Mouse (Mus musculus) G1E (cell line): ENCODE data around the gene 2310022B05Rik. TPM values are rescaled to one million over a fixed set of nuclear protein-coding genes. Genes with fewer than 3 reads are reported as not detected.
A peak's percentile ranks its signal among the peaks of the same experiment; 100 is the strongest.

ENCODE experiments used
- ATAC-seq: 2 replicates; pipeline ENCODE4 v1.8.0; 2016; ENCODE audit warnings: mild to moderate bottlenecking; ENCODE audit not compliant: insufficient number of reproducible peaks, poor library complexity, low FRiP score, severe bottlenecking; ENCODE audit errors: extremely low read depth
- DNase-seq: peaks from one replicate; pipeline ENCODE4 v3.0.0; 2012; ENCODE audit warnings: low spot score
- H3K27me3 ChIP-seq: 2 replicates; pipeline ENCODE4 v1.6.1; 2012; ENCODE audit warnings: mild to moderate bottlenecking, low read length, inconsistent platforms; ENCODE audit not compliant: insufficient read depth
- H3K36me3 ChIP-seq: replicated peaks from 2 replicates; pipeline ENCODE3; 2012; ENCODE audit warnings: mild to moderate bottlenecking, inconsistent platforms
- H3K4me1 ChIP-seq: 2 replicates; pipeline ENCODE4 v1.6.1; 2012; ENCODE audit warnings: low read depth, low read length, inconsistent platforms, mixed read lengths; ENCODE audit not compliant: insufficient read depth
- H3K4me3 ChIP-seq: 2 replicates; pipeline ENCODE4 v1.5.1; 2012; ENCODE audit warnings: low read depth, mild to moderate bottlenecking, inconsistent platforms, low read length, moderate library complexity, mixed read lengths
- H3K9me3 ChIP-seq: replicated peaks from 2 replicates; pipeline ENCODE4 v1.6.1; 2012; ENCODE audit warnings: inconsistent platforms
- CTCF ChIP-seq: IDR thresholded peaks from 2 replicates; pipeline ENCODE4 v1.5.1; 2012; ENCODE audit warnings: low read depth, low read length, inconsistent platforms, mixed read lengths
- GATA1 ChIP-seq: IDR thresholded peaks from 2 replicates; pipeline ENCODE4 v1.6.1; 2012; ENCODE audit warnings: borderline replicate concordance, low read length, inconsistent platforms, mixed read lengths
- GATA2 ChIP-seq: IDR thresholded peaks from 2 replicates; pipeline ENCODE4 v1.6.1; 2012; ENCODE audit warnings: low read depth, low read length, inconsistent platforms, borderline replicate concordance
- POLR2AphosphoS5 ChIP-seq: IDR thresholded peaks from 2 replicates; pipeline ENCODE4 v1.6.1; 2012; ENCODE audit warnings: low read depth, low read length, inconsistent platforms; ENCODE audit not compliant: insufficient replicate concordance
- TAL1 ChIP-seq: conservative IDR thresholded peaks from 2 replicates; pipeline ENCODE4 v1.6.1; 2012; ENCODE audit warnings: low read depth, low read length, inconsistent platforms, mixed read lengths
- polyA plus RNA-seq: library from polyadenylated mRNA; stranded (reverse); fragments of >175 nt; gene quantifications from 2 replicates; pipeline ENCODE4 v1.2.3, GENCODE M21; 2012
- total RNA-seq, 2 experiments: library from RNA; stranded (forward) in 1 of 2; stranded (reverse) in 1 of 2; fragments of 200-1000 nt in 1 of 2; fragments of >200 nt in 1 of 2; fragmentation: Nextera tagmentation in 1 of 2; gene quantifications; 2 replicates each; pipeline ENCODE4 v1.2.3; 2014 to 2017

The 2310022B05Rik gene
- total RNA-seq (2014; fragmentation: Nextera tagmentation) (26.9 and 27.9 TPM in 2 replicates), total RNA-seq (2017) (5.8 and 7.2 TPM in 2 replicates), polyA plus RNA-seq (16.8 and 20.3 TPM in 2 replicates)

DNA sequence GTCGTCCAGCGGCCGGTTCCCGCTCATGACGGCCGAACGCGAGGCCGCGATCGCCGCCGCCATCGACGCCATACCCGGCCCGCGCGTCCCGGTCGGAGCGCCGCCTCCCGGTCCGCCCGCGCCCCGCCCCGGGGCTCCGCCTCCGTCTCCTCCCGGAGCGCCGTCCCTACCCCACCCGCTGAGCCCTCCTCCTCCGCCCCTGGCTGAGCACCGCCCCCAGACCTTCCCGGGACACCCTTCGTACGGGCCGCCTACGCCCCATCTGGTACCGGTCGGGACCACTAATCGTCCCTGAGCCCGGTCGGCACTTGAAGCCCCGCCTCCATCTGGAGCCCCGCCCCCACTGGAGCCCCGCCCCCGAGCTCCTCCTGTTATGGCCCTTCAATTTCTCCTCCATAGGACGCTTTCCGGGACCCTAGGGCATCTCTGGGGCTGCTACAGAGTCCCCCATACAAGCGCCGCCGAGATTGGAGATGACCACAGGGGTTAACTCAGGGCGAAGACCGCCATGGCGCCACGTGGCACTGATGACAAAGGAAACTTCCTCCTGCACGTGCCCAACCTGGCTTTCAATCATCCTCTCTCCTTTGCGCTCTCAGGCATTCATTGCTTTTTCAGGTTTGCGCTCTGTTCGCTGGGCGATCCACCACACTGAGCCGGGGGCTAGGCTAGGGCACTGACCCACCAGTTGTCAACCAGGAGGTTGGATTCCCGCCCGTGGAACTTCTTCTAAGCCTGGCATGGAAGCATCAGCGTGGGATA, at the start of gene 2310022B05Rik:
2310022B05Rik (minus strand) TSS at position 258 of the 762 bp plus-strand sequence.
- peaks cover 14% of the 10 kb centered on the region; the same call in 1 of the 2 replicates for H3K27me3 ChIP-seq
- no peaks in the 10 kb centered on the region for H3K9me3 ChIP-seq
- ATAC-seq, result peak; percentile 90
- TF ChIP-seq GATA2, result no peak
- peaks cover 38% of the 10 kb centered on the region for H3K4me1 ChIP-seq
- peaks cover 27% of the 10 kb centered on the region for H3K36me3 ChIP-seq
- DNase-seq, result peak; percentile 84
- H3K4me3 ChIP-seq, result peak within 1 kb of the TSS; percentile 84

DNA sequence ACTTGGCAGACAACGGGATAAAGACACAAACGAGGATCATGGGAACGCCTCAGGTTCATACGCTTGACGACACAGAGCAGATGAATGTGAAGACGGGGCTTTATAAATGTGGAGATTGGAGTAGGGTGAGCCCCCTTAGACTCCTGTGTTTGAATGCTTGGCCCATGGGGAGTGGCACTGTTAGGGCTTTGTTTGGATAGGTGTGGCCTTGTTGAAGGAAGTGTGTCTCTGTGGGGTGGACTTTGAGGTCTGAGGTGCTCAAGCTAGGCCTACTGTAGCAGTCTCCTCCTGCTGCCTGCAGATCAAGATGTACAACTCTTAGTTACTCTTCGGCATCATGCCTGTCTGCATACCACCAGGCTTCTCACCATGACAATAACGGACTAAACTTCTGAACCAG, 42.7 kb upstream of the 2310022B05Rik start:
- no peak for TF ChIP-seq TAL1
- TF ChIP-seq CTCF, result no peak
- TF ChIP-seq GATA1, result no peak
- no peak for TF ChIP-seq POLR2AphosphoS5
- H3K4me3 ChIP-seq, result no peak overlapping the region

DNA sequence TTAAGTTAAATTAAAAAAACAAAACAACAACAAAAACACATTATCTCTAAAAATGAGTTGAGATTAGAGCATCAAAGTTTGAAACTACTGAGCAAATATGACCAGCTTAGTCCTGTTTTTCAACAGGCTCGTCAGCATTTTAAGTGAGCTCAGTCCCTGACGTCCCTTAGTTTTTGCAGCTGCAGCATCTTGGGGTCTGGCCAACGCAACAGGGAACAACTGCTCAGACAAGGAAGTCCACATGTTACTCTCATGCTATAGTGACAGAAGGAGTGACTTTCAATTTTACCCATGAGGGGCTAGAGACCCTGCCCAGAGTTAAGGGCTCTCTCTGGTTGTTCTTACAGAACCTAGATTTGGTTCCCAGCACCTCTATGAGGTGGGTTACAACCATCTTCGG, 41.2 kb upstream of the 2310022B05Rik start:
- TF ChIP-seq GATA2 (no peak), GATA1 (no peak), TAL1 (no peak), CTCF (no peak), POLR2AphosphoS5 (no peak)
- Histone ChIP-seq H3K4me1 (no peaks in the 10 kb centered on the region), H3K4me3 (no peak overlapping the region), H3K27me3 (no peaks in the 10 kb centered on the region), H3K36me3 (peaks cover 91% of the 10 kb centered on the region), H3K9me3 (no peaks in the 10 kb centered on the region)
- ATAC-seq, result no peak
- no peak for DNase-seq

More for the DNA sequence above, 42.7 kb upstream of the 2310022B05Rik start:
- Histone ChIP-seq H3K9me3 (no peaks in the 10 kb centered on the region), H3K36me3 (peaks cover 90% of the 10 kb centered on the region), H3K27me3 (no peaks in the 10 kb centered on the region), H3K4me1 (no peaks in the 10 kb centered on the region)
- DNase-seq, result no peak
- no peak for ATAC-seq

DNA sequence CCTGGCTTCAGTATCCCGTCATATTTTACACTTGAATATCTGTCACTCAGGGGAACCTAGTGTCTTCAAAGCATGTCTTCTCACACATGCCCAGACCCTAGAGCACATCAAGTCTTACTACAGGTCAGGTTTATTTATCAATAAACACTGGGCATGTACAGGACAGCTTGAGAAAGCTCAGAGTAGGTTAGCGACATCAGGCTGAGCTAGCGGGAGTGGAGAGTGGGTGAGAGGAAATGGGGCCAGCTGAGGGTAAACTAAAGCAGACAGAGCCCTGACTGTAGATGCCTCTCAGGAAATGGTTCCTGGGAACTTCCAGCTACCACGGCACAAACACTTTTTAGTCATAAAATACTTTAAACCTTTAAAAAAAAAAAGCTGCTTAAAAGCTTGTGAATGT, 40.4 kb upstream of the 2310022B05Rik start:
- no peak for TF ChIP-seq POLR2AphosphoS5
- no peak for TF ChIP-seq CTCF
- no peak for TF ChIP-seq GATA2
- no peak for TF ChIP-seq GATA1
- no peak for TF ChIP-seq TAL1
- H3K4me3 ChIP-seq, result no peak overlapping the region
- no peaks in the 10 kb centered on the region for H3K27me3 ChIP-seq
- DNase-seq (no peak), ATAC-seq (no peak)
- no peaks in the 10 kb centered on the region for H3K4me1 ChIP-seq
- peaks cover 89% of the 10 kb centered on the region for H3K36me3 ChIP-seq
- H3K9me3 ChIP-seq, result no peaks in the 10 kb centered on the region

DNA sequence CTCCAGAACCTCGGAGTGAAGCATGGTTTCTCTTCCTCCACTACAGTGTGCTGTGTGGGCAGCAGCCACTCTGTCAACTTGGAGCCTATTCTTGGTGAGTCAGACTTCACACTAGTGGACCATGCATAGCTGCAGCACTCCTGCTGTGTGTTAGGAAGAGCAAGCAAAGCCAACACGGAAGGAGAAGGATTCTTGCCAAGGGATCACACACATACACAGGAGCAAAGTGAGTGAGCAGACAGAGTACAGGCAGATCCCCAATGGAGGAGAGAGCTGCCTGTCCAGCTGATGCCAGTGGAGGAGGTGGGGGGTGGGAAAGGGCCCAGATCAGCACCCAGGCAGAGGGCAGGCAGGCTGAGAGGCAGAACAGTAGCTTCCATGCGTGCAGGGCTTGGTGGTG, 39.0 kb upstream of the 2310022B05Rik start:
- H3K27me3 ChIP-seq, result no peaks in the 10 kb centered on the region
- H3K4me3 ChIP-seq, result no peak overlapping the region
- no peaks in the 10 kb centered on the region for H3K9me3 ChIP-seq
- ATAC-seq (no peak), DNase-seq (no peak)
- no peaks in the 10 kb centered on the region for H3K4me1 ChIP-seq
- TF ChIP-seq GATA2 (no peak), TAL1 (no peak), POLR2AphosphoS5 (no peak), CTCF (no peak), GATA1 (no peak)
- peaks cover 91% of the 10 kb centered on the region for H3K36me3 ChIP-seq

DNA sequence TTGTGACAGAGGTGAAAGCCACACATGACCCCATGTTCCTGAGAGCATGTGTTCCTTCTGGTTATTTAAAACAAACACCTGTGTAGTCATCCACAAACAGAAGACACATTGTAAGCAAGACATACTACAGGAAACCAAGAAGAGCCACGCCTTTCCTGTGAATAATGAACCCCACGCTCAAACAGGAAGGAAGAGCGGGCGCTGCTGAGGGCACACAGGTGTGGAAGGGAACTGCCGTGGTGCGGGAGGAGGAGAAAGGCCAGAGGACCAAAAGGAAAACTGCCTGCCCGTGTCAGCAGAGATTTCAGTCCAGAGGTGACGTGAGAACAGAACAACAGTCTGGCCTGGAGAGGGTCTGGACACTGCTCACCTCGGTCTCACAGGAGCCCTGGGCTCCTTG, 37.9 kb upstream of the 2310022B05Rik start:
- H3K4me1 ChIP-seq, result no peaks in the 10 kb centered on the region
- no peak overlapping the region for H3K4me3 ChIP-seq
- ATAC-seq, result no peak
- no peaks in the 10 kb centered on the region for H3K27me3 ChIP-seq
- DNase-seq, result no peak
- no peaks in the 10 kb centered on the region for H3K9me3 ChIP-seq
- TF ChIP-seq TAL1 (no peak), CTCF (no peak), GATA2 (no peak), GATA1 (no peak), POLR2AphosphoS5 (no peak)
- peaks cover 92% of the 10 kb centered on the region for H3K36me3 ChIP-seq
